Comparison of ENCODE assay signal across 37 mouse cellular contexts in the genomic region with DNA sequence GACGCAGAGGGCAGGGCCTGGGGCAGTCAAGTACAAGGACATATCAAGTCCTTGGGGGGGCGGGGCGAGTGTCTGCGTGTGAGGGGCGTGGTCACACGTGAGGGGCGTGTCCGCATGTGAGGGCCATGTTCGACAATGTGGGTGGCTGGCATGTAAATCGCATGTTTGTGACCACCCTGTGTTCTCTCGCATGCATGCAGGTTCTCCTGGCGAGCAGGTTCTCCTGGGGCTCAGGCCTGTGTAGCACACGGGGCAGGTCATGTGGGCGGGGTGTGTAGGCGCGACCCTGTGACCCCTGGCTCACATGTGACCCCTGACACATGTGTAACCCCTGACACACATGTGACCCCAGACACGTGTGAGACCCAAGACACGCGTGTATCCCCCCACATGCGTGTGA. TPM values are rescaled to one million over a fixed set of nuclear protein-coding genes. Genes with fewer than 3 reads are reported as not detected.
A peak's percentile ranks its signal among the peaks of the same experiment; 100 is the strongest.
DNase-seq lines count a peak whose midpoint lies in the region; ATAC-seq lines count a peak whose summit lies in the region.
"Had no signal": no experiment of that assay in that cellular context is flagged by ENCODE, and none has a peak within 500 bp of the region (broad histone marks: within the 10 kb centered on the region; RNA-seq: fewer than 3 reads in every experiment).

No protein-coding gene starts in this region.

- no peak overlapping the region for H3K4me2 ChIP-seq in heart, embryonic 15.5 days
- H3K4me2 ChIP-seq in lung, embryonic 15.5 days, result no peak overlapping the region
- H3K4me2 ChIP-seq: heart, embryonic 11.5 days; hindbrain, embryonic 13.5 days; limb, embryonic 13.5 days; liver, embryonic 13.5 days; lung, embryonic 14.5 days; midbrain, embryonic 13.5 days had no signal

- H3K9ac ChIP-seq in heart, embryonic 15.5 days, result no peak overlapping the region
- no peak overlapping the region for H3K9ac ChIP-seq in lung, embryonic 15.5 days
- H3K9ac ChIP-seq: hindbrain, embryonic 13.5 days; limb, embryonic 13.5 days; liver, embryonic 13.5 days; lung, embryonic 14.5 days; midbrain, embryonic 13.5 days had no signal

- no peaks in the 10 kb centered on the region for H3K36me3 ChIP-seq in heart, embryonic 15.5 days
- H3K36me3 ChIP-seq in lung, embryonic 15.5 days, result no peaks in the 10 kb centered on the region
- H3K36me3 ChIP-seq: hindbrain, embryonic 13.5 days; limb, embryonic 13.5 days; liver, embryonic 13.5 days; midbrain, embryonic 13.5 days had no signal

- DNase-seq in heart, postnatal 14 days, result no peak
- no peak for DNase-seq in lung, postnatal 36 days
- peak; percentile 19 for DNase-seq in naive thymus-derived CD4-positive, alpha-beta T cell, adult 2 months (ENCODE audit: low read depth)
- peak; percentile 60 for DNase-seq in testis, postnatal 10 days (ENCODE audit: low spot score)
- no peak for DNase-seq in thymus, postnatal 4 days
- DNase-seq: adrenal gland, postnatal 10 days; B cell, adult 2 months; cerebellum, adult 8-10 months; cerebellum, postnatal 25 days; gastrocnemius, postnatal 25 days; kidney, adult 9 months; kidney, postnatal 10 days; layer of hippocampus, adult 9-11 months; liver, embryonic 13.5 days; lung, embryonic 14.5 days; right cerebral cortex, postnatal 4 days; thymus, adult 18-20 months; thymus, postnatal 25 days had no signal

- no peaks in the 10 kb centered on the region; the same call in 1 of the 2 replicates for H3K9me3 ChIP-seq in heart, embryonic 15.5 days (replicated peaks)
- no peaks in the 10 kb centered on the region; the same call in 1 of the 2 replicates for H3K9me3 ChIP-seq in lung, embryonic 15.5 days

- 0 out of 2 replicates have a peak, but pooled peaks have one; percentile 7 for ATAC-seq in heart, embryonic 15.5 days (replicated peaks; ENCODE audit: insufficient number of reproducible peaks, insufficient read depth, low FRiP score, low read depth)
- peak; percentile 64 for ATAC-seq in lung, embryonic 15.5 days (ENCODE audit: borderline replicate concordance, extremely low read depth, low FRiP score, low TSS enrichment)
- ATAC-seq: forebrain, embryonic 14.5 days; intestine, postnatal 0 days; Patski had no signal

- H3K27ac ChIP-seq in heart, embryonic 15.5 days, result no peak overlapping the region
- no peak overlapping the region for H3K27ac ChIP-seq in lung, embryonic 15.5 days
- H3K27ac ChIP-seq: hindbrain, embryonic 13.5 days; limb, embryonic 13.5 days; liver, embryonic 13.5 days; midbrain, embryonic 13.5 days had no signal

- H3K27me3 ChIP-seq in heart, embryonic 15.5 days, result no peaks in the 10 kb centered on the region
- H3K27me3 ChIP-seq in lung, embryonic 15.5 days, result no peaks in the 10 kb centered on the region
- H3K27me3 ChIP-seq: hindbrain, embryonic 13.5 days; limb, embryonic 13.5 days; liver, embryonic 13.5 days; midbrain, embryonic 13.5 days; Patski had no signal

- WGBS in heart, embryonic 15.5 days, result 92% methylated on average over 20 of the region's 20 CpGs
- 86% methylated on average over 19 of the region's 20 CpGs for WGBS in lung, embryonic 15.5 days

- H3K4me3 ChIP-seq in heart, embryonic 15.5 days, result no peak overlapping the region
- no peak overlapping the region for H3K4me3 ChIP-seq in lung, embryonic 15.5 days
- H3K4me3 ChIP-seq: hindbrain, embryonic 13.5 days; limb, embryonic 13.5 days; liver, embryonic 13.5 days; midbrain, embryonic 13.5 days had no signal

- intact Hi-C loops in heart, postnatal 14 days (cut with DNase I), result no loop called here

- H3K4me1 ChIP-seq in heart, embryonic 15.5 days (replicated peaks), result no peaks in the 10 kb centered on the region
- no peaks in the 10 kb centered on the region for H3K4me1 ChIP-seq in lung, embryonic 15.5 days
- H3K4me1 ChIP-seq: hindbrain, embryonic 13.5 days; limb, embryonic 13.5 days; liver, embryonic 13.5 days; midbrain, embryonic 13.5 days had no signal

RNA-seq across cellular contexts. Expression of a gene that starts 21.2 kb away (rescaled TPM):
- not detected in 2 replicates for polyA plus RNA-seq in heart, embryonic 15.5 days (2015; fragmentation: Nextera tagmentation; extraction: Ambion mirVana)
- total RNA-seq in heart, postnatal 14 days (2021), result not detected
- not detected in 2 replicates for polyA plus RNA-seq in lung, embryonic 15.5 days (2015; fragmentation: Nextera tagmentation; extraction: Ambion mirVana)
- total RNA-seq: adrenal gland, postnatal 10 days; gastrocnemius, adult 18-20 months; gastrocnemius, postnatal 25 days; heart, postnatal 25 days; left cerebral cortex, postnatal 14 days; megakaryocyte-erythroid progenitor cell, adult 5-6 weeks; MEL had no signal
- polyA plus RNA-seq: embryonic facial prominence, embryonic 11.5 days; forebrain, embryonic 14.5 days; frontal cortex, adult 2 months; heart, embryonic 11.5 days; hindbrain, embryonic 13.5 days; intestine, postnatal 0 days; large intestine, adult 2 months; limb, embryonic 13.5 days; liver, embryonic 13.5 days; lung, embryonic 14.5 days; midbrain, embryonic 13.5 days; neural tube, embryonic 11.5 days; Patski; spleen, adult 2 months had no signal

RNA-seq across cellular contexts. Expression of a gene that starts 27.8 kb away (rescaled TPM):
- polyA plus RNA-seq in heart, embryonic 15.5 days (2015; fragmentation: Nextera tagmentation; extraction: Ambion mirVana), result not detected in 2 replicates
- total RNA-seq in heart, postnatal 14 days (2021), result not detected
- polyA plus RNA-seq in lung, embryonic 15.5 days (2015; fragmentation: Nextera tagmentation; extraction: Ambion mirVana), result not detected in 2 replicates
- total RNA-seq: adrenal gland, postnatal 10 days; gastrocnemius, adult 18-20 months; gastrocnemius, postnatal 25 days; heart, postnatal 25 days; left cerebral cortex, postnatal 14 days; megakaryocyte-erythroid progenitor cell, adult 5-6 weeks; MEL had no signal
- polyA plus RNA-seq: embryonic facial prominence, embryonic 11.5 days; forebrain, embryonic 14.5 days; frontal cortex, adult 2 months; heart, embryonic 11.5 days; hindbrain, embryonic 13.5 days; intestine, postnatal 0 days; large intestine, adult 2 months; limb, embryonic 13.5 days; liver, embryonic 13.5 days; lung, embryonic 14.5 days; midbrain, embryonic 13.5 days; neural tube, embryonic 11.5 days; Patski; spleen, adult 2 months had no signal

Comparison
In these comparisons a context has a peak if more than half of its experiments do, and no peak if none do; other contexts are left out.
1. DNase-seq: peak in naive thymus-derived CD4-positive, alpha-beta T cell, adult 2 months (single experiment) and testis, postnatal 10 days (single experiment); none in heart, postnatal 14 days (0 of 2), lung, postnatal 36 days (single experiment) and thymus, postnatal 4 days (single experiment).